10 mouse cellular contexts compared by ENCODE assay signal in the genomic region with DNA sequence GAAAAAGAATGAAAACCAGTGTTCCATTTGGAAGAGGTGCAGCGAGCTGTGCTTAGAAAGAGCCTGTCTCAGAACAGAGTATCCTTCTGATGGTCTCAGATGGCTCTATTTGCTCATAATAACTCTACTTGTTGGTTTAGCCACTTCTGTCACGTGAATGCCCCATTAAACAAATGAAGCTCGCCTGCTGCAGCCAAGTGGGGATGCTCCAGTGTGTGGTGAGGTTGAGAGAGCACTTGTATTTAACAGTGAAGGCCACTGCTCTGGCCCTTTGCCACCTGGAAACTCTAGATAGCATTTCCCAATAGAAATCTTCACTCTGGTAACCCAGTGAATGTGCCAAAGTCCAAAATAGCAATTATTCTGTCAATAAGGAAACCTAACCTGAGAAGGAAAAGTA.
DNase-seq lines count a peak whose midpoint lies in the region; ATAC-seq and TF ChIP-seq lines count a peak whose summit lies in the region.
"Had no signal": no experiment of that assay in that cellular context is flagged by ENCODE, and none has a peak within 500 bp of the region (broad histone marks: within the 10 kb centered on the region; RNA-seq: fewer than 3 reads in every experiment).

No protein-coding gene starts in this region.

- H3K27me3 ChIP-seq in midbrain, embryonic 11.5 days (ENCODE audit: control insufficient read depth, insufficient read depth, low read length): no peaks in the 10 kb centered on the region
- no peaks in the 10 kb centered on the region for H3K27me3 ChIP-seq in midbrain, embryonic 10.5 days (ENCODE audit: low read depth, poor library complexity, severe bottlenecking)
- H3K27me3 ChIP-seq in hindbrain, postnatal 0 days (ENCODE audit: insufficient read depth, low read length): no peaks in the 10 kb centered on the region
- no peaks in the 10 kb centered on the region for H3K27me3 ChIP-seq in neural tube, embryonic 15.5 days (replicated peaks)
- H3K27me3 ChIP-seq: stomach, embryonic 15.5 days had no signal

- no peak overlapping the region for H3K4me3 ChIP-seq in midbrain, embryonic 11.5 days (ENCODE audit: low read depth, low read length)
- H3K4me3 ChIP-seq in midbrain, embryonic 10.5 days: no peak overlapping the region
- H3K4me3 ChIP-seq in hindbrain, postnatal 0 days (ENCODE audit: low read length): no peak overlapping the region
- no peak overlapping the region for H3K4me3 ChIP-seq in neural tube, embryonic 15.5 days (replicated peaks)
- H3K4me3 ChIP-seq: stomach, embryonic 15.5 days had no signal

- 55% methylated on average over 3 of the region's 3 CpGs for WGBS in midbrain, embryonic 11.5 days
- 64% methylated on average over 3 of the region's 3 CpGs for WGBS in midbrain, embryonic 10.5 days
- WGBS in hindbrain, postnatal 0 days: 25% methylated on average over 3 of the region's 3 CpGs
- 21% methylated on average over 3 of the region's 3 CpGs for WGBS in neural tube, embryonic 15.5 days

- no peaks in the 10 kb centered on the region for H3K36me3 ChIP-seq in midbrain, embryonic 11.5 days (ENCODE audit: control insufficient read depth, insufficient read depth, low read length)
- no peaks in the 10 kb centered on the region for H3K36me3 ChIP-seq in midbrain, embryonic 10.5 days
- no peaks in the 10 kb centered on the region for H3K36me3 ChIP-seq in hindbrain, postnatal 0 days (ENCODE audit: insufficient read depth, low read length)
- no peaks in the 10 kb centered on the region for H3K36me3 ChIP-seq in neural tube, embryonic 15.5 days
- H3K36me3 ChIP-seq: stomach, embryonic 15.5 days had no signal

- peak; percentile 50 for ATAC-seq in frontal cortex, adult (ENCODE audit: low TSS enrichment)
- ATAC-seq in midbrain, embryonic 11.5 days (ENCODE audit: low FRiP score): no peak
- ATAC-seq in hindbrain, postnatal 0 days: peak; percentile 66; the same call in 1 of the 2 replicates
- peak; percentile 55; the same call in 1 of the 2 replicates for ATAC-seq in neural tube, embryonic 15.5 days (ENCODE audit: low FRiP score)

- DNase-seq in frontal cortex, postnatal 25 days (ENCODE audit: low spot score in 2 of 2): no peak
- peak; percentile 76 for DNase-seq in midbrain, embryonic 11.5 days (ENCODE audit: low spot score, missing footprints)
- no peak for DNase-seq in midbrain, embryonic 10.5 days (ENCODE audit: low spot score)
- DNase-seq in hindbrain, postnatal 0 days (ENCODE audit: low spot score): peak; percentile 76
- DNase-seq in urinary bladder, postnatal 14 days (ENCODE audit: low spot score): no peak
- no peak for DNase-seq in right cerebral cortex, adult 18-20 months

- H3K4me2 ChIP-seq in midbrain, embryonic 11.5 days: no peak overlapping the region
- H3K4me2 ChIP-seq in hindbrain, postnatal 0 days (ENCODE audit: low read depth, low read length): no peak overlapping the region
- no peak overlapping the region for H3K4me2 ChIP-seq in neural tube, embryonic 15.5 days
- H3K4me2 ChIP-seq: liver, embryonic 11.5 days; stomach, embryonic 15.5 days had no signal

- H3K9me3 ChIP-seq in midbrain, embryonic 11.5 days (ENCODE audit: control insufficient read depth, low read length): no peaks in the 10 kb centered on the region
- H3K9me3 ChIP-seq in midbrain, embryonic 10.5 days (replicated peaks): no peaks in the 10 kb centered on the region
- H3K9me3 ChIP-seq in hindbrain, postnatal 0 days (ENCODE audit: low read length): no peaks in the 10 kb centered on the region
- no peaks in the 10 kb centered on the region for H3K9me3 ChIP-seq in neural tube, embryonic 15.5 days (replicated peaks)
- H3K9me3 ChIP-seq: stomach, embryonic 15.5 days had no signal

- peaks cover 3% of the 10 kb centered on the region; the same call in 1 of the 2 replicates for H3K4me1 ChIP-seq in midbrain, embryonic 11.5 days (ENCODE audit: control insufficient read depth, insufficient read depth, low read length)
- H3K4me1 ChIP-seq in midbrain, embryonic 10.5 days: peaks cover 24% of the 10 kb centered on the region
- no peaks in the 10 kb centered on the region for H3K4me1 ChIP-seq in hindbrain, postnatal 0 days (ENCODE audit: insufficient read depth, low read length)
- peaks cover 17% of the 10 kb centered on the region for H3K4me1 ChIP-seq in neural tube, embryonic 15.5 days
- H3K4me1 ChIP-seq: stomach, embryonic 15.5 days had no signal

- TF ChIP-seq CTCF in hindbrain, postnatal 0 days (IDR thresholded peaks at IDR 0.05; ENCODE audit: low read depth): no peak

- H3K27ac ChIP-seq in midbrain, embryonic 11.5 days (ENCODE audit: low read depth, low read length): no peak overlapping the region
- no peak overlapping the region for H3K27ac ChIP-seq in midbrain, embryonic 10.5 days (replicated peaks)
- H3K27ac ChIP-seq in hindbrain, postnatal 0 days: no peak overlapping the region
- H3K27ac ChIP-seq in neural tube, embryonic 15.5 days (replicated peaks): 0 out of 2 replicates have a peak overlapping the region, but pooled peaks have one; percentile 14
- H3K27ac ChIP-seq: stomach, embryonic 15.5 days had no signal

- no peak overlapping the region for H3K9ac ChIP-seq in midbrain, embryonic 11.5 days (ENCODE audit: low read length)
- no peak overlapping the region for H3K9ac ChIP-seq in hindbrain, postnatal 0 days (replicated peaks; ENCODE audit: low read length)
- H3K9ac ChIP-seq in neural tube, embryonic 15.5 days (replicated peaks): no peak overlapping the region
- H3K9ac ChIP-seq: stomach, embryonic 15.5 days had no signal

Comparison
In these comparisons a context has a peak if more than half of its experiments do, and no peak if none do; other contexts are left out.
1. DNase-seq: peak in midbrain, embryonic 11.5 days (single experiment) and hindbrain, postnatal 0 days (single experiment); none in frontal cortex, postnatal 25 days (0 of 2), midbrain, embryonic 10.5 days (single experiment), urinary bladder, postnatal 14 days (single experiment) and right cerebral cortex, adult 18-20 months (single experiment).